Mouse (Mus musculus) midbrain, embryonic 16.5 days (tissue): ENCODE measurements at regions not wholly inside any gene's neighbourhood (a gene's known extent, or its start where the extent isn't known, plus 50 kb on each side); places are given as distances from the start of the nearest gene placed in this dataset.

ENCODE experiments used
- ATAC-seq: fragments of 200-750 bp; cut with Nextera tagmentation; 2 replicates; pipeline ENCODE4 v1.8.0; 2017; ENCODE audit warnings: moderate TSS enrichment
- H3K27ac ChIP-seq: fragments of 300-500 bp; sonication (generic); 2 replicates; pipeline ENCODE4 v1.5.1; 2014; ENCODE audit warnings: mild to moderate bottlenecking, low read length, mixed read lengths
- H3K27me3 ChIP-seq: fragments of 300-500 bp; sonication (generic); 2 replicates; pipeline ENCODE4 v1.6.1; 2014; ENCODE audit warnings: low read depth, low read length, mixed read lengths; ENCODE audit not compliant: control insufficient read depth, insufficient read depth
- H3K36me3 ChIP-seq: fragments of 300-500 bp; sonication (generic); 2 replicates; pipeline ENCODE4 v1.6.1; 2014; ENCODE audit warnings: mild to moderate bottlenecking, low read length, moderate library complexity, mixed read lengths; ENCODE audit not compliant: control insufficient read depth, insufficient read depth
- H3K4me1 ChIP-seq: fragments of 300-500 bp; sonication (generic); 2 replicates; pipeline ENCODE4 v1.6.1; 2014; ENCODE audit warnings: mild to moderate bottlenecking, low read length, mixed read lengths; ENCODE audit not compliant: control insufficient read depth, insufficient read depth
- H3K4me2 ChIP-seq: fragments of 300-500 bp; sonication (generic); 2 replicates; pipeline ENCODE4 v1.6.1; 2014; ENCODE audit warnings: mild to moderate bottlenecking, low read length, mixed read lengths
- H3K4me3 ChIP-seq: fragments of 300-500 bp; sonication (generic); 2 replicates; pipeline ENCODE4 v1.5.1; 2014; ENCODE audit warnings: low read depth, mild to moderate bottlenecking, low read length, moderate library complexity, mixed read lengths
- H3K9ac ChIP-seq: fragments of 300-500 bp; sonication (generic); 2 replicates; pipeline ENCODE4 v1.6.1; 2014; ENCODE audit warnings: low read depth, low read length, mixed read lengths
- H3K9me3 ChIP-seq: fragments of 300-500 bp; sonication (generic); replicated peaks from 2 replicates; pipeline ENCODE4 v1.6.1; 2014; ENCODE audit warnings: mild to moderate bottlenecking, low read length, mixed read lengths; ENCODE audit not compliant: control insufficient read depth, poor library complexity, severe bottlenecking
- WGBS: fragments of 180-500 bp; shearing (Covaris S2); extraction: QIAGEN DNeasy Blood & Tissue Kit; methylation state at CpG from one replicate; pipeline ENCODE4 v1.1.7; 2014; 5-methylcytosine and 5-hydroxymethylcytosine counted together

DNA sequence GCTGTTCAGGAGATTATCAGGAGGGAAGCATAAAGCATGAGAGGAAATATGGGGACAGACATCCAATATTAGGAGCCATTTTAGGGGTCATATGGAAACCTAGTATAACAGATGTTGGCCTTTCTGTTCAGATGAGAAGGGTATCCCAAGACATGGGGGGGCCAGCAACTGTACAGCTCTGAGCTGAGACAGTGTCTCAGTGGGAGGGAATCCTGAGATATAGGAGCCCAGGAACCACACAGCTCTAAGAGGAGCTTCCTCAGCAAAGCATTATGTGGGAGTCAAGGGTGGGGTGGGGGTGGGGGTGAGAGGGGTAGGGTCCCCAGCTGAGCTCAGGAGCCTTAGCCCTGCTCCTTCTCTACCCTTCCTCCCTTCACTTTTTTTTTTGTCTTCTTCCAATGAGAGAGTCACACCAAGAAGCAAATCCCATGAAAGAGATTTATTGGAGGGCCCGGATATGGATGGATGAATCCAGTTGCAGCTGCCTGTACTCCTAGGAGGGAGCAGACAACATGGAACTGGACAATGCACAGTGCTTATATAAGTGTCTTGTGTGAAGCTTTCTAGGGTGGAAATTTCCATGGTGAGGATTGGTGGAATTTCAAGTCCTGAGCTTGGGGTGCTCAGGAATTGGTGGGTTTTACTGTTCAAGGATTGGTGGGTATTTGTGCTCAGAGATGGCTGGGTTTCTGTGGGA, 417.1 kb downstream of the Lrriq3 start:
- no peak overlapping the region for H3K4me2 ChIP-seq
- H3K4me3 ChIP-seq, result no peak overlapping the region
- no peaks in the 10 kb centered on the region for H3K9me3 ChIP-seq
- no peak overlapping the region for H3K9ac ChIP-seq
- ATAC-seq, result no peak
- H3K4me1 ChIP-seq, result no peaks in the 10 kb centered on the region
- 89% methylated on average over 1 of the region's 1 CpGs for WGBS
- no peaks in the 10 kb centered on the region for H3K27me3 ChIP-seq
- H3K36me3 ChIP-seq, result no peaks in the 10 kb centered on the region
- H3K27ac ChIP-seq, result no peak overlapping the region

DNA sequence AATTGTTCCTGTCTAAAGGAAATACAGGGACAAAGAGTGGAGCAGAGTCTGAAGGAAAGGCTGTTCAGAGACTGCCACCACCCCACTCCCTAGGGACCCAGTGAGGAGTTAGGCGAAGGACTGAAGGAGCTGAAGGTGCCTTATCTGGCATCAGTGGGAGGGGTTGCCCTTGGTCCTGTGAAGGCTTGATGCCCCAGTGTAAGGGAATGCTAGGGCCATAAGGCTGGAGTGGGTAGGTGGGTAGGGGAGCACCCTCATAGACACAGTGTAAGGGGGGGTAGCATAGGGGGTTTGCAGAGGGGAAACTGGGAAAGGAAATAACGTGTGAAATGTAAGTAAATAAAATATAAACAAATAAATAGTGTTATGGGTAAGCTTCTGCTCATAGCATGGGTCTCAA, 420.7 kb downstream of the Lrriq3 start:
- 81% methylated on average over 2 of the region's 2 CpGs for WGBS
- Histone ChIP-seq H3K4me1 (no peaks in the 10 kb centered on the region), H3K4me2 (no peak overlapping the region), H3K9me3 (no peaks in the 10 kb centered on the region), H3K36me3 (no peaks in the 10 kb centered on the region), H3K27me3 (no peaks in the 10 kb centered on the region), H3K27ac (no peak overlapping the region), H3K9ac (no peak overlapping the region), H3K4me3 (no peak overlapping the region)
- ATAC-seq, result no peak

DNA sequence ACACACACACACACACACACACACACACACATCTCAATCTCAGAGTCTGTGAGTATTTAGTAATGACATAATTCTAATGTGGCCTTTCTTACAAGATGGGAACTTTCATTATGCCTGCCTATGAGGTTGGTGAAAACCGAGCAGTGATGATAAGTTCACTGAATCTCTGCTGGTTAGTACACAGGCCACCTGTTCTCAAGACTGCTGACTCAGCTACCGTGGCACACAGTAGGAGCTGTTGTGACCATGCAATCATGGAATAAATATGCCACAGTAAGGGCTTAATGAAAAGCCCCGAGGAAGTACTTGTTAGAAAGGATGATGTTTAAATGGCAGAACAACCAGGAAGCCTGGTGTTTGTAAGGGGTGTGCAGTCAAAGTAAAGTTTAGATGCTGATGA, 436.1 kb downstream of the Lrriq3 start:
- WGBS, result 88% methylated on average over 3 of the region's 3 CpGs
- no peak overlapping the region for H3K4me3 ChIP-seq
- no peaks in the 10 kb centered on the region for H3K36me3 ChIP-seq
- H3K9ac ChIP-seq, result no peak overlapping the region
- no peaks in the 10 kb centered on the region for H3K4me1 ChIP-seq
- no peaks in the 10 kb centered on the region for H3K27me3 ChIP-seq
- H3K9me3 ChIP-seq, result no peaks in the 10 kb centered on the region
- no peak for ATAC-seq
- no peak overlapping the region for H3K27ac ChIP-seq
- no peak overlapping the region for H3K4me2 ChIP-seq

DNA sequence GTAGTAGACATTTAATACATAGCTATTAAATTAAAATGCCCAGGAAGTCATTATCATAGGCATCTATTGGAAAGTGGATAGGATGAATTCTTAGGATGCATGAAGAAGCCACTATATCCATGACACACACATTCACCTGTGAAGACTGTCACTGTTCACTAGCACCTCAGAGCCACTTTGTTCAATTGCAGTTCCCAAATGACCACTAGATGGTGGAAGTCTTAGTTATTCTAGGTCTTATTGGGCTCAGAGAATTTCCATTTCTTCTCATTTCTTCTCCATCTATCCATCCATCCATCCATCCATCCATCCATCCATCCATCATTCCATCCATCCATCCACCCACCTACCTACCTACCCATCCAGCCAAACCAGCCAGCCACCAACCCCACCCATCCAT, 437.6 kb downstream of the Lrriq3 start:
- no peak overlapping the region for H3K27ac ChIP-seq
- no peak for ATAC-seq
- no peak overlapping the region for H3K4me3 ChIP-seq

DNA sequence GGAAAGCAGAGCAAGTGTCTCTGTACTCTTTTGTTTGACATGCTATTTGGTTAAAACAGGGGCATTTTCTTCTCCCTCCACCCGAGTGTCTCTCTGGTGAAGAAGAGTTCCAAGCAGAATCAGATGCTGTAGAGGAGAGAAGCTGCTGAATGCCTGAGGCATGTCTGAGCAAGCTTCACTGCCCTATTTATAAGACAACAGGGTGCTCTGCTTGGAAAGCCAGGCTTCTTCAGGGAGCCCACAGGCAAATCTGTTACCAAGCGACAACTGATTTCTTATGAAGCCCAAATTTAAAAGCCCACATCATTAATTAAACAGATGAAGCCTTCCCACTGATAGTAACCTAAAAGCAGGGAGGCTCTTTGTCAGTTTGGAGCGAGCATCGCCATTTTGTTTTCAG, 438.8 kb downstream of the Lrriq3 start:
- Histone ChIP-seq H3K4me2 (no peak overlapping the region), H3K4me1 (no peaks in the 10 kb centered on the region), H3K36me3 (no peaks in the 10 kb centered on the region), H3K9me3 (no peaks in the 10 kb centered on the region), H3K27me3 (no peaks in the 10 kb centered on the region), H3K9ac (no peak overlapping the region), H3K4me3 (no peak overlapping the region), H3K27ac (peak overlapping the region; percentile 47; the same call in 1 of the 2 replicates)
- WGBS, result 67% methylated on average over 4 of the region's 4 CpGs
- ATAC-seq, result no peak

More for the DNA sequence above, 437.6 kb downstream of the Lrriq3 start:
- H3K9ac ChIP-seq, result no peak overlapping the region
- no peak overlapping the region for H3K4me2 ChIP-seq
- H3K4me1 ChIP-seq, result no peaks in the 10 kb centered on the region
- H3K36me3 ChIP-seq, result no peaks in the 10 kb centered on the region
- no peaks in the 10 kb centered on the region for H3K27me3 ChIP-seq
- H3K9me3 ChIP-seq, result no peaks in the 10 kb centered on the region

DNA sequence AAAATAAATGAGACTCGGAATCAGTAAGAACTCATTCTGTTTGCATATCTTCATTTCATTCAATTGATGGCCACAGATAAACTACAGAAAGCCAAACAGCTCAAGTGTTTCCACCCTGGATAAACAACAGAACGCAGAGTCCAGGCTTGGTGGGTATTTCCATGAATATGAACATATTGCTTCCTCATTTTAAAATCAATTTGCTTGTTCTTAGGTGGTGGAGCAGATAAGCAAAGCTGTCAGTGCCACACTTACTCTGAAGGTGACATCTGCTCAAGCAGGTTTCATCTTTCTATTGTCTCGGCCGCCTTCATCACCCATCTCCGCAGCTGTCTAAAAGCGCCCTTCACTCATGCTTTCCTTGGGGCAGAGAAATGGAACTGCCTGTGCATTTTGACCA, 455.0 kb downstream of the Lrriq3 start:
- no peak for ATAC-seq
- no peaks in the 10 kb centered on the region for H3K27me3 ChIP-seq
- H3K9me3 ChIP-seq, result no peaks in the 10 kb centered on the region
- H3K4me2 ChIP-seq, result no peak overlapping the region
- H3K4me3 ChIP-seq, result no peak overlapping the region
- no peak overlapping the region for H3K27ac ChIP-seq
- H3K4me1 ChIP-seq, result peaks cover 2% of the 10 kb centered on the region; the same call in 1 of the 2 replicates
- no peaks in the 10 kb centered on the region for H3K36me3 ChIP-seq
- H3K9ac ChIP-seq, result no peak overlapping the region
- 81% methylated on average over 6 of the region's 6 CpGs for WGBS

DNA sequence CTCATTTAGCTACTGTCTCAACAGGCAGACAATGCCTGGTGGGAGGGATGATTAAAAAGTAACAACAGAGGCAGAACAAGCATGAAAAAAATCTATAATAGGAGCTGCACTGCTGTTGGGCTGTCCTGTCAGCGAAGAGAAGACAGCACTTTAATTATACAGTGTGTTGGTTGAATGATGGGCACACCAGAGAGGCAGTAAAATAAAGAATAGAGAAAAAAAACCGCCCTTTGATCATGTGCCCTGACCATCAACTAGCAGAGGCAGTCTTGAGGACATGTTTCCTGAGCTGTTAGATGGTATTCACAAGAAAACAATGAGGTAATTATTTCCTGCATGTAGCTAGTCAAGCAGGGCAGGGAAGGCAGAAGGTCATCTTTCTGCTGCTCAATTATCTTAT, 483.9 kb downstream of the Lrriq3 start:
- WGBS, result 8% methylated on average over 2 of the region's 2 CpGs
- Histone ChIP-seq H3K36me3 (no peaks in the 10 kb centered on the region), H3K27me3 (no peaks in the 10 kb centered on the region), H3K4me1 (peaks cover 5% of the 10 kb centered on the region), H3K27ac (no peak overlapping the region), H3K4me2 (no peak overlapping the region), H3K9ac (no peak overlapping the region), H3K4me3 (no peak overlapping the region), H3K9me3 (no peaks in the 10 kb centered on the region)
- peak; percentile 70 for ATAC-seq

DNA sequence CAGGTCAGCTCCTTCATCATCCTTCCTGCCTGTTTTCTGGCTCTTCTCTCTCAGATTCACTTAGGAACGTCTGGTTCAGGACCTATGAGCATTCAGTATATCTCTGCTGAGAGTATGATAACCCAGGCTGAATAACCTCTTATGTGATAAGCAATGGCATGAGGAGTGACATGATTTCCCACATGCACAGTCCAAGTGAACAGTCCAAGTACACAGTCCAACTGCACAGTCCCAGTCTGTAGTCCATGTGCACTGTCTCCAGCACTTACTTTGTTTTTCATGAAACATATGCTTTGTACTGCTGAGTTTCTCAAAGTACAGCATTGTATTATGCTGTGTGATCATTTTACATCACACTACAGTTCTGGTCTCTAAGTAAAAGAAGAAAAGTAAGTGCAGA, 510.8 kb downstream of the Lrriq3 start:
- Histone ChIP-seq H3K36me3 (no peaks in the 10 kb centered on the region), H3K4me3 (no peak overlapping the region), H3K9ac (no peak overlapping the region), H3K4me2 (no peak overlapping the region), H3K9me3 (no peaks in the 10 kb centered on the region), H3K4me1 (no peaks in the 10 kb centered on the region), H3K27ac (no peak overlapping the region), H3K27me3 (no peaks in the 10 kb centered on the region)
- WGBS, result 72% methylated on average over 1 of the region's 1 CpGs
- ATAC-seq, result no peak
